Mouse (Mus musculus): ENCODE measurements around the gene Pou2af1. TPM values are rescaled to one million over a fixed set of nuclear protein-coding genes. Genes with fewer than 3 reads are reported as not detected.
A peak's percentile ranks its signal among the peaks of the same experiment; 100 is the strongest.

The Pou2af1 gene
- total RNA-seq, 2 experiments from 2014 or later: 0.13 TPM; not detected in 1

GRCm38 (mm10) chr9:51225636-51226166, 12.2 kb downstream of the Pou2af1 start:
- no peak for DNase-seq

GRCm38 (mm10) chr9:51230701-51231389, 17.3 kb downstream of the Pou2af1 start:
- DNase-seq: no peak

- DNase-seq: no peak
Observed at GRCm38 (mm10) chr9:51232163-51232562, 18.7 kb downstream of the Pou2af1 start.

- DNase-seq: no peak
Observed at GRCm38 (mm10) chr9:51238741-51239385, 25.4 kb downstream of the Pou2af1 start.

GRCm38 (mm10) chr9:51256780-51257502, 43.4 kb downstream of the Pou2af1 start:
- DNase-seq: no peak

- no peak for DNase-seq
Observed at GRCm38 (mm10) chr9:51258426-51258825, 44.9 kb downstream of the Pou2af1 start.

- DNase-seq: no peak
Observed at GRCm38 (mm10) chr9:51268852-51269251, 55.3 kb downstream of the Pou2af1 start.

- DNase-seq: no peak
Observed at GRCm38 (mm10) chr9:51271073-51271472, 57.6 kb downstream of the Pou2af1 start.

- no peak for DNase-seq
Observed at GRCm38 (mm10) chr9:51272102-51272501, 58.6 kb downstream of the Pou2af1 start.

- DNase-seq: no peak
Observed at GRCm38 (mm10) chr9:51273581-51274154, 60.2 kb downstream of the Pou2af1 start.

- no peak for DNase-seq
Observed at GRCm38 (mm10) chr9:51274678-51275077, 61.2 kb downstream of the Pou2af1 start.

- DNase-seq: no peak
Observed at GRCm38 (mm10) chr9:51277834-51278498, 64.5 kb downstream of the Pou2af1 start.

- peak; percentile 81 for DNase-seq
Observed at GRCm38 (mm10) chr9:51278500-51279381, 65.2 kb downstream of the Pou2af1 start, which contains the start of gene Colca2. Colca2 (minus strand) TSS chr9:51278569.

- DNase-seq: no peak
Observed at GRCm38 (mm10) chr9:51286079-51286478, 72.6 kb downstream of the Pou2af1 start.

Other genes starting within 250 kb of the Pou2af1 start
- gene Sik2, start 204.6 kb upstream of the Pou2af1 start, total RNA-seq (2021): 10 to 100 TPM; 15.7 to 30.7 TPM
- not detected for gene Btg4, start 152.8 kb upstream of the Pou2af1 start, total RNA-seq (2021)
- 1 to 10 TPM in 1 of 2 experiments, under 1 TPM in 1; 0.64 to 2.8 TPM for gene Layn, start 136.6 kb upstream of the Pou2af1 start, total RNA-seq (2021)
- not detected for gene 4833427G06Rik, start 111.6 kb upstream of the Pou2af1 start, total RNA-seq (2021)
- not detected for gene Gm32742, start 48.2 kb upstream of the Pou2af1 start, total RNA-seq (2021)
- gene Colca2, start 64.9 kb downstream of the Pou2af1 start, total RNA-seq (2021): 1 to 10 TPM in 1 of 2 experiments, not detected in 1; 1.1 TPM
- not detected for gene 1810046K07Rik, start 115.2 kb downstream of the Pou2af1 start, total RNA-seq (2021)

Data from gastrocnemius, postnatal 25 days (tissue).